Mouse (Mus musculus): ENCODE data around the gene Rgs11. TPM values are rescaled to one million over a fixed set of nuclear protein-coding genes. Genes with fewer than 3 reads are reported as not detected.

Rgs11 gene
- 16.9 TPM for polyA plus RNA-seq (2017; shearing (Covaris generic))

GRCm38 (mm10) chr17:26202737-26203136 is at the start of gene Rgs11:
Gene Rgs11, plus strand, starts transcription at chr17:26202951.

GRCm38 (mm10) chr17:26198892-26199291 is 3.9 kb upstream of the Rgs11 start, which contains the start of gene Pdia2:
Gene Pdia2, minus strand, starts transcription at chr17:26199087.

DNA sequence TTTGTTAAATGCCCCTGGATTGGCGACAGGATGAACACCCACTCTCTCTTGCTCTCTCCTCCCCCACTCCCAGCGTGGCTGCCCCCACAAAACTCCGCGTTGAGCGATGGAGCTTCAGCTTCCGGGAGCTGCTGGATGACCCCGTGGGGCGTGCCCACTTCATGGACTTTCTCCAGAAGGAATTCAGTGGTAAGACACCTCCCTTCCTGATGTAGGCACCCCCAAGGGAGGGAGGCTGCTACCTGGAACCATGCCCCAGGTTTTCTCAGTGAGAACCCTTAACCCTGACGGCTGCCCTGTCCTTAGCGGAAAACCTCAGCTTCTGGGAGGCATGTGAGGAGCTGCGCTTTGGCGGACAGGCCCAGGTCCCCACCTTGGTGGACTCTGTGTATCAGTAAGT is 4.9 kb downstream of the Rgs11 start, which contains the start of gene Arhgdig:
Arhgdig (minus strand) TSS at position 101 of the 400 bp plus-strand sequence.

GRCm38 (mm10) chr17:26244101-26244841 is 41.5 kb downstream of the Rgs11 start, which contains the start of gene Fam234a:
Gene Fam234a, minus strand, starts transcription at chr17:26244242.

GRCm38 (mm10) chr17:26252539-26253251 is 49.9 kb downstream of the Rgs11 start, which contains the start of gene Luc7l:
Gene Luc7l, plus strand, starts transcription at chr17:26252896.

Other genes starting within 250 kb of the Rgs11 start
- 18.6 TPM for gene Capn15, start 217.2 kb upstream of the Rgs11 start, polyA plus RNA-seq (2017; shearing (Covaris generic))
- gene Rab11fip3, start 133.4 kb upstream of the Rgs11 start, polyA plus RNA-seq (2017; shearing (Covaris generic)): 19.7 TPM
- gene Decr2, start 112.6 kb upstream of the Rgs11 start, polyA plus RNA-seq (2017; shearing (Covaris generic)): 19.8 TPM
- 19.5 TPM for gene Nme4, start 107.3 kb upstream of the Rgs11 start, polyA plus RNA-seq (2017; shearing (Covaris generic))
- 37.8 TPM for gene Tmem8, start 89.7 kb upstream of the Rgs11 start, polyA plus RNA-seq (2017; shearing (Covaris generic))
- 36.0 TPM for gene Mrpl28, start 79.5 kb upstream of the Rgs11 start, polyA plus RNA-seq (2017; shearing (Covaris generic))
- gene Axin1, start 64.3 kb upstream of the Rgs11 start, polyA plus RNA-seq (2017; shearing (Covaris generic)): 106 TPM
- gene Pdia2, start 3.9 kb upstream of the Rgs11 start, polyA plus RNA-seq (2017; shearing (Covaris generic)): 1.5 TPM
- gene Arhgdig, start 4.8 kb downstream of the Rgs11 start, polyA plus RNA-seq (2017; shearing (Covaris generic)): not detected
- gene Fam234a, start 41.3 kb downstream of the Rgs11 start, polyA plus RNA-seq (2017; shearing (Covaris generic)): 18.5 TPM
- gene Luc7l, start 49.9 kb downstream of the Rgs11 start, polyA plus RNA-seq (2017; shearing (Covaris generic)): 138 TPM
- 0.10 TPM for gene Neurl1b, start 211.9 kb downstream of the Rgs11 start, polyA plus RNA-seq (2017; shearing (Covaris generic))